Mouse (Mus musculus) adrenal gland, postnatal 4 days (tissue): ENCODE measurements around the gene Ddi2. TPM values are rescaled to one million over a fixed set of nuclear protein-coding genes. Genes with fewer than 3 reads are reported as not detected.

Source experiments
- DNase-seq, 2 experiments: peaks; one replicate each; pipeline ENCODE4 v3.0.0; 2021 to 2022; ENCODE audit warnings: low spot score in 2 of 2, mixed read lengths in 2 of 2
- total RNA-seq, 2 experiments: library from RNA; stranded (reverse); gene quantifications; 2 replicates each; pipeline ENCODE4 v1.2.3; 2021

Ddi2 gene
- total RNA-seq, 2 experiments from 2014 or later, result 51.8 to 56.0 TPM

GRCm38 (mm10) chr4:141658846-141659484 is 64.3 kb downstream of the Ddi2 start:
- no peak for DNase-seq

- no peak for DNase-seq
Observed at GRCm38 (mm10) chr4:141656932-141657331, 66.3 kb downstream of the Ddi2 start.

- no peak for DNase-seq
Observed at GRCm38 (mm10) chr4:141655908-141656608, 67.2 kb downstream of the Ddi2 start.

GRCm38 (mm10) chr4:141654509-141654908 is 68.7 kb downstream of the Ddi2 start:
- no peak for DNase-seq

GRCm38 (mm10) chr4:141653813-141654212 is 69.4 kb downstream of the Ddi2 start:
- DNase-seq, result no peak

GRCm38 (mm10) chr4:141653044-141653443 is 70.2 kb downstream of the Ddi2 start:
- DNase-seq, result no peak

GRCm38 (mm10) chr4:141651944-141652343 is 71.3 kb downstream of the Ddi2 start:
- no peak for DNase-seq

- DNase-seq, result no peak
Observed at GRCm38 (mm10) chr4:141651286-141651685, 71.9 kb downstream of the Ddi2 start.

GRCm38 (mm10) chr4:141649244-141649643 is 74.0 kb downstream of the Ddi2 start:
- DNase-seq, result no peak

- DNase-seq, result no peak
Observed at GRCm38 (mm10) chr4:141648262-141648661, 75.0 kb downstream of the Ddi2 start.

- no peak for DNase-seq
Observed at GRCm38 (mm10) chr4:141647187-141647586, 76.0 kb downstream of the Ddi2 start.

GRCm38 (mm10) chr4:141645988-141646387 is 77.2 kb downstream of the Ddi2 start:
- DNase-seq, result no peak

GRCm38 (mm10) chr4:141643118-141643855 is 79.9 kb downstream of the Ddi2 start:
- no peak for DNase-seq

GRCm38 (mm10) chr4:141641961-141642811 is 81.0 kb downstream of the Ddi2 start:
- DNase-seq, result no peak

- no peak for DNase-seq
Observed at GRCm38 (mm10) chr4:141641353-141641771, 81.9 kb downstream of the Ddi2 start.

- DNase-seq, result no peak
Observed at GRCm38 (mm10) chr4:141639474-141639873, 83.7 kb downstream of the Ddi2 start.

GRCm38 (mm10) chr4:141636693-141637092 is 86.5 kb downstream of the Ddi2 start:
- no peak for DNase-seq

- no peak for DNase-seq
Observed at GRCm38 (mm10) chr4:141635991-141636390, 87.2 kb downstream of the Ddi2 start.

GRCm38 (mm10) chr4:141632111-141632873 is 90.9 kb downstream of the Ddi2 start:
- no peak for DNase-seq

- DNase-seq, result no peak
Observed at GRCm38 (mm10) chr4:141631250-141631649, 92.0 kb downstream of the Ddi2 start.
